Mouse (Mus musculus): ENCODE measurements around the gene Rp2. TPM values are rescaled to one million over a fixed set of nuclear protein-coding genes. Genes with fewer than 3 reads are reported as not detected.

Gene Rp2
- polyA plus RNA-seq, 1 experiment from 2014 or later = 17.5 TPM

Other genes starting within 250 kb of the Rp2 start
- 1.1 and 1.6 TPM in 2 replicates for gene Slc9a7, start 72.7 kb upstream of the Rp2 start, polyA plus RNA-seq (2015; fragmentation: Nextera tagmentation; extraction: Ambion mirVana)
- 4.7 and 5.3 TPM in 2 replicates for gene Jade3, start 61.2 kb downstream of the Rp2 start, polyA plus RNA-seq (2015; fragmentation: Nextera tagmentation; extraction: Ambion mirVana)
- 0.31 and 0.68 TPM in 2 replicates for gene Rgn, start 185.3 kb downstream of the Rp2 start, polyA plus RNA-seq (2015; fragmentation: Nextera tagmentation; extraction: Ambion mirVana)